Mouse (Mus musculus): ENCODE measurements around the gene Flna.

Flna gene

GRCm38 (mm10) chrX:74249615-74250014, at the start of gene Flna:
TSS of gene Flna (minus strand) at chrX:74249820.
- DNase-seq (ENCODE audit: low read depth, low spot score) = no peak

- DNase-seq (ENCODE audit: low read depth, low spot score) = no peak
These were observed 48.7 kb upstream of the Flna start for GRCm38 (mm10) chrX:74298348-74298747.

- peak; percentile 70 for DNase-seq (ENCODE audit: low read depth, low spot score)
These were observed 47.2 kb upstream of the Flna start, which contains the start of gene Atp6ap1 for GRCm38 (mm10) chrX:74296538-74297448. TSS of gene Atp6ap1 (plus strand) at chrX:74297097.

- no peak for DNase-seq (ENCODE audit: low read depth, low spot score)
These were observed 43.8 kb upstream of the Flna start for GRCm38 (mm10) chrX:74293431-74293830.

GRCm38 (mm10) chrX:74283092-74283437, 33.4 kb upstream of the Flna start:
- DNase-seq (ENCODE audit: low read depth, low spot score) = no peak

GRCm38 (mm10) chrX:74282395-74283091, 32.9 kb upstream of the Flna start:
- no peak for DNase-seq (ENCODE audit: low read depth, low spot score)

- no peak for DNase-seq (ENCODE audit: low read depth, low spot score)
These were observed 32.2 kb upstream of the Flna start, which contains the start of the genes Taz and Dnase1l1 for GRCm38 (mm10) chrX:74281732-74282394. TSS of gene Taz (plus strand) at chrX:74281912. TSS of gene Dnase1l1 (minus strand) at chrX:74282337.

- no peak for DNase-seq (ENCODE audit: low read depth, low spot score)
These were observed 31.6 kb upstream of the Flna start for GRCm38 (mm10) chrX:74281041-74281731.

GRCm38 (mm10) chrX:74277916-74278315, 28.3 kb upstream of the Flna start:
- DNase-seq (ENCODE audit: low read depth, low spot score) = no peak

- DNase-seq (ENCODE audit: low read depth, low spot score) = no peak
These were observed 24.1 kb upstream of the Flna start for GRCm38 (mm10) chrX:74273422-74274322.

- no peak for DNase-seq (ENCODE audit: low read depth, low spot score)
These were observed 21.4 kb upstream of the Flna start for GRCm38 (mm10) chrX:74270902-74271551.

- DNase-seq (ENCODE audit: low read depth, low spot score) = no peak
These were observed 20.7 kb upstream of the Flna start, which contains the start of gene Rpl10 for GRCm38 (mm10) chrX:74270062-74270901. TSS of gene Rpl10 (plus strand) at chrX:74270812.

GRCm38 (mm10) chrX:74269736-74270061, 20.1 kb upstream of the Flna start:
- no peak for DNase-seq (ENCODE audit: low read depth, low spot score)

- DNase-seq (ENCODE audit: low read depth, low spot score) = no peak
These were observed 8.1 kb upstream of the Flna start for GRCm38 (mm10) chrX:74257746-74258145.

GRCm38 (mm10) chrX:74254888-74255565, 5.4 kb upstream of the Flna start:
- no peak for DNase-seq (ENCODE audit: low read depth, low spot score)

- DNase-seq (ENCODE audit: low read depth, low spot score) = no peak
These were observed 4.7 kb upstream of the Flna start, which contains the start of gene Emd for GRCm38 (mm10) chrX:74254153-74254887. TSS of gene Emd (plus strand) at chrX:74254687.

GRCm38 (mm10) chrX:74248651-74249050, 969 bp downstream of the Flna start:
- DNase-seq (ENCODE audit: low read depth, low spot score) = no peak

GRCm38 (mm10) chrX:74246693-74247092, 2.9 kb downstream of the Flna start:
- DNase-seq (ENCODE audit: low read depth, low spot score) = no peak
